Mouse (Mus musculus) limb, embryonic 13.5 days (tissue): ENCODE results near the gene Zfp541. TPM values are rescaled to one million over a fixed set of nuclear protein-coding genes. Genes with fewer than 3 reads are reported as not detected.

Source experiments
- ATAC-seq: fragments of 200-750 bp; cut with Nextera tagmentation; 2 replicates; pipeline ENCODE4 v1.8.0; 2017; ENCODE audit warnings: low read depth, moderate number of reproducible peaks, moderate TSS enrichment; ENCODE audit not compliant: low FRiP score
- H3K27ac ChIP-seq: fragments of 300-500 bp; sonication (generic); 2 replicates; pipeline ENCODE4 v1.5.1; 2015; ENCODE audit warnings: inconsistent platforms, mild to moderate bottlenecking, moderate library complexity
- H3K27me3 ChIP-seq: fragments of 300-500 bp; sonication (generic); 2 replicates; pipeline ENCODE4 v1.6.1; 2015; ENCODE audit warnings: mild to moderate bottlenecking, inconsistent platforms
- H3K36me3 ChIP-seq: fragments of 300-500 bp; sonication (generic); 2 replicates; pipeline ENCODE4 v1.6.1; 2015; ENCODE audit warnings: inconsistent platforms, mild to moderate bottlenecking, moderate library complexity
- H3K4me1 ChIP-seq: fragments of 300-500 bp; sonication (generic); 2 replicates; pipeline ENCODE4 v1.6.1; 2015; ENCODE audit warnings: inconsistent platforms
- H3K4me2 ChIP-seq: fragments of 300-500 bp; sonication (generic); replicated peaks from 2 replicates; pipeline ENCODE4 v1.6.1; 2015; ENCODE audit warnings: inconsistent platforms, mild to moderate bottlenecking, moderate library complexity
- H3K4me3 ChIP-seq: fragments of 300-500 bp; sonication (generic); 2 replicates; pipeline ENCODE4 v1.5.1; 2015; ENCODE audit warnings: moderate library complexity, mild to moderate bottlenecking, inconsistent platforms
- H3K9ac ChIP-seq: fragments of 300-500 bp; sonication (generic); 2 replicates; pipeline ENCODE4 v1.6.1; 2015; ENCODE audit warnings: mild to moderate bottlenecking, inconsistent platforms
- H3K9me3 ChIP-seq: fragments of 300-500 bp; sonication (generic); 2 replicates; pipeline ENCODE4 v1.6.1; 2016; ENCODE audit warnings: inconsistent platforms
- WGBS: fragments of 180-500 bp; shearing (Covaris S2); methylation state at CpG from one replicate; pipeline ENCODE4 v1.1.7; 2015; 5-methylcytosine and 5-hydroxymethylcytosine counted together
- polyA plus RNA-seq: library from polyadenylated mRNA; unstranded; fragments of >200 nt; fragmentation: Nextera tagmentation; extraction: Ambion mirVana; gene quantifications from 2 replicates; pipeline ENCODE4 v1.2.1, GENCODE M21; 2015

Gene Zfp541
- polyA plus RNA-seq, 1 experiment from 2014 or later: 0.08 TPM

GRCm38 (mm10) chr7:16134951-16135392 lies 73.4 kb downstream of the Zfp541 start:
- peaks cover 21% of the 10 kb centered on the region; the same call in 1 of the 2 replicates for H3K4me1 ChIP-seq
- H3K4me3 ChIP-seq: no peak overlapping the region
- H3K36me3 ChIP-seq: 0 out of 2 replicates have a peak, but pooled peaks cover 4% of the 10 kb centered on the region
- H3K27ac ChIP-seq: no peak overlapping the region
- no peak overlapping the region for H3K9ac ChIP-seq
- H3K27me3 ChIP-seq: peaks cover 20% of the 10 kb centered on the region
- no peaks in the 10 kb centered on the region for H3K9me3 ChIP-seq
- ATAC-seq: no peak
- no peak overlapping the region for H3K4me2 ChIP-seq
- 67% methylated on average over 7 of the region's 7 CpGs for WGBS

Other genes starting within 250 kb of the Zfp541 start
- gene Obox6, start 222.1 kb upstream of the Zfp541 start, polyA plus RNA-seq: not detected in 2 replicates
- not detected in 2 replicates for gene Crx, start 181.8 kb upstream of the Zfp541 start, polyA plus RNA-seq
- gene Crxos, start 179.2 kb upstream of the Zfp541 start, polyA plus RNA-seq: not detected in 2 replicates
- 943 and 963 TPM in 2 replicates for gene Selenow, start 139.4 kb upstream of the Zfp541 start, polyA plus RNA-seq
- gene Nop53, start 115.7 kb upstream of the Zfp541 start, polyA plus RNA-seq: 184 and 201 TPM in 2 replicates
- 25.3 and 29.9 TPM in 2 replicates for gene Ehd2, start 94.2 kb upstream of the Zfp541 start, polyA plus RNA-seq
- 8.6 and 8.7 TPM in 2 replicates for gene Bicra, start 13.9 kb upstream of the Zfp541 start, polyA plus RNA-seq
- gene Napa, start 36.6 kb downstream of the Zfp541 start, polyA plus RNA-seq: 232 and 245 TPM in 2 replicates
- gene Kptn, start 58.1 kb downstream of the Zfp541 start, polyA plus RNA-seq: 38.7 and 40.5 TPM in 2 replicates
- gene Slc8a2, start 68.0 kb downstream of the Zfp541 start, polyA plus RNA-seq: 0.14 and 0.28 TPM in 2 replicates
- 14.2 and 15.6 TPM in 2 replicates for gene Meis3, start 113.3 kb downstream of the Zfp541 start, polyA plus RNA-seq
- 13.1 and 14.5 TPM in 2 replicates for gene Dhx34, start 160.2 kb downstream of the Zfp541 start, polyA plus RNA-seq
- gene C5ar2, start 182.3 kb downstream of the Zfp541 start, polyA plus RNA-seq: 0.09 and 0.10 TPM in 2 replicates
- 1.9 and 2.4 TPM in 2 replicates for gene C5ar1, start 197.7 kb downstream of the Zfp541 start, polyA plus RNA-seq
- gene Inafm1, start 211.8 kb downstream of the Zfp541 start, polyA plus RNA-seq: 19.0 and 19.9 TPM in 2 replicates
- gene Ccdc9, start 225.0 kb downstream of the Zfp541 start, polyA plus RNA-seq: 26.1 and 29.2 TPM in 2 replicates
- gene Bbc3, start 246.6 kb downstream of the Zfp541 start, polyA plus RNA-seq: 5.0 and 5.1 TPM in 2 replicates